Mouse (Mus musculus) kidney, adult 18-20 months (tissue): Measurements from ENCODE around the gene Actn1.

Experiments
- DNase-seq: peaks from one replicate; pipeline ENCODE4 v3.0.0; 2021

Actn1 gene

GRCm38 (mm10) chr12:80259216-80260055 lies 735 bp downstream of the Actn1 start:
- DNase-seq: peak; percentile 67

- no peak for DNase-seq
Observed at GRCm38 (mm10) chr12:80258520-80259215, 1.5 kb downstream of the Actn1 start.

- DNase-seq: no peak
Observed at GRCm38 (mm10) chr12:80251978-80252377, 8.2 kb downstream of the Actn1 start.

- DNase-seq: no peak
Observed at GRCm38 (mm10) chr12:80251554-80251953, 8.6 kb downstream of the Actn1 start.

- DNase-seq: no peak
Observed at GRCm38 (mm10) chr12:80249539-80249938, 10.6 kb downstream of the Actn1 start.

- DNase-seq: no peak
Observed at GRCm38 (mm10) chr12:80247067-80247466, 13.1 kb downstream of the Actn1 start.

GRCm38 (mm10) chr12:80246505-80246904 lies 13.7 kb downstream of the Actn1 start:
- DNase-seq: no peak

GRCm38 (mm10) chr12:80244755-80245154 lies 15.4 kb downstream of the Actn1 start:
- DNase-seq: no peak

GRCm38 (mm10) chr12:80244127-80244526 lies 16.0 kb downstream of the Actn1 start:
- no peak for DNase-seq

GRCm38 (mm10) chr12:80243335-80243734 lies 16.8 kb downstream of the Actn1 start:
- DNase-seq: no peak

- DNase-seq: no peak
Observed at GRCm38 (mm10) chr12:80239445-80239844, 20.7 kb downstream of the Actn1 start.

GRCm38 (mm10) chr12:80238523-80238922 lies 21.6 kb downstream of the Actn1 start:
- no peak for DNase-seq

- no peak for DNase-seq
Observed at GRCm38 (mm10) chr12:80235295-80235694, 24.9 kb downstream of the Actn1 start.

GRCm38 (mm10) chr12:80234226-80234625 lies 25.9 kb downstream of the Actn1 start:
- no peak for DNase-seq

GRCm38 (mm10) chr12:80232840-80233218 lies 27.3 kb downstream of the Actn1 start:
- DNase-seq: no peak

- DNase-seq: no peak
Observed at GRCm38 (mm10) chr12:80232076-80232839, 27.9 kb downstream of the Actn1 start.

- no peak for DNase-seq
Observed at GRCm38 (mm10) chr12:80231317-80231716, 28.9 kb downstream of the Actn1 start.

- no peak for DNase-seq
Observed at GRCm38 (mm10) chr12:80230854-80231253, 29.3 kb downstream of the Actn1 start.

GRCm38 (mm10) chr12:80230111-80230700 lies 30.0 kb downstream of the Actn1 start:
- peak; percentile 85 for DNase-seq

- no peak for DNase-seq
Observed at GRCm38 (mm10) chr12:80229010-80229800, 31.0 kb downstream of the Actn1 start.

- DNase-seq: no peak
Observed at GRCm38 (mm10) chr12:80228356-80228755, 31.8 kb downstream of the Actn1 start.

- no peak for DNase-seq
Observed at GRCm38 (mm10) chr12:80227835-80228234, 32.3 kb downstream of the Actn1 start.
